Mouse (Mus musculus) cerebellum, postnatal 14 days (tissue): ENCODE measurements around the gene Fam193b.
"Not testable (repeated sequence)": the region's sequence is repeated elsewhere in the genome, so short reads cannot be mapped to it uniquely, and the experiment has no call there.

Experiments
- DNase-seq, 2 experiments: peaks; one replicate each; pipeline ENCODE4 v3.0.0; 2021; ENCODE audit warnings: mixed read lengths in 2 of 2

Gene Fam193b

GRCm38 (mm10) chr13:55570286-55570973, 490 bp downstream of the Fam193b start:
- peak; percentile 73 to 77 for DNase-seq

DNA sequence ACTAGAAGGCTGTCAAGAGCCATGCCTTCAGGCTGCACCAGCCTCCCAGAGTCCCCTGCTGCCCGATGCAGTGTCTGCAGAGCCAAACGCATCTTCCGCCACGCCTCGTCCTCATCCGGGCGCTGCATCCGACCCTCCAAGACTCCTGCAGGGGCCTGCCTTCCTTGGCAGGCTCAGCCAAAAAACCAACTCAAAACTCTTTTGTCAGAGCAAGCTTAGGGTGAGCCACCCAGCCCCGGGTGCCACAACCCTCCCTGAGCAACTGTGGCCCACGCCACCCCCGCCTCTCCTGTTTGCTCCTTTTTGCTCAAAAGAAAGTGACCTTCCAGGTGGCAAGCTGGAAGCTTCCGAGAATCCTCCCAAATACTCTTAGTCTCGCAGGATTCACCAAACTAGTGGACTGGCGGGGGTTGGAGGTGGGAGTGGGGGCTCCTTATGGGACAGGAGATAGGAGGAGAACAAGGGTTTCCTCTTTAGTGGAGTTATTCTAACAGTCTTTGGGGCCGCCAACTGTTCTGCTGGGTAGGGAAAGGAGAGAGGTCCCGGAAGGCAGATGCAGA, 1.1 kb downstream of the Fam193b start:
- DNase-seq: peak; percentile 48 to 59

DNA sequence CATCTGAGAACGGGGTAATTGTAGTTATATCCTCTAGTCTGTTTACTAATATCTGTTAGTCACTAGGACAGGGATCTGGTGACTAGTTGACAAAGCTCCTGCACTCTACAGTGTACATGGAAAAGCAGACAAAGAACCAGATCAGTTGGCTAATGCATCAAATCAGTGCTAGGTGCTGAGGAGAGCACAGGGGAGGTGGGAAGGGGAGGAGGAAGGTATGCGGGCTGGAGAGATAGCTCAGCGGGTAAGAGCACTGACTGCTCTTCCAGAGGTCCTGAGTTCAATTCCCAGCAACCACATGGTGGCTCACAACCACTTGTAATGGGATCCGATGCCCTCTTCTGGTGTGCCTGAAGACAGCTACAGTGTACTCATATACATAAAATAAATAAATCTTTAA, 2.4 kb downstream of the Fam193b start:
- not testable (repeated sequence) for DNase-seq

GRCm38 (mm10) chr13:55567949-55568348, 3.0 kb downstream of the Fam193b start:
- no peak for DNase-seq

DNA sequence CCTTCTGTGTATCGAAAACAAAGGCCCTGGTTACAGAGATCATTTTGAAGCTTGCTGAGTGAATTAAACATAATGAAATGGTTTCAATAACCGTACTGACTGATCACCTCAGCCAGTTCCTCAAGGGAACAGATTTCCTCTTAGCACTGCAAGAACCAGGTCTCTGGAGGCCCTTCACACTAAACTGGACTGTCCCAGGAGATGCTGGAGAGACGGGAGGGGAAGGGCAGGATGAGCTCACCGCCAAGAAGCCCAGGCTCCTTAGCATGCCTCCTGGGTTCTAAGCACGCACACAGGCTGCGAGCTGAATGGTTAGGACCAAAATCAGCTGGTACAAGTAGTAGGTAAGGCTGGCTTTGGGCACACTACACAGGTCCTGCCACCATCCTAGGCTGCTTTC, 3.9 kb downstream of the Fam193b start:
- DNase-seq: no peak

- DNase-seq: no peak
These were observed 7.5 kb downstream of the Fam193b start for GRCm38 (mm10) chr13:55563266-55563879.

GRCm38 (mm10) chr13:55557499-55557898, 13.4 kb downstream of the Fam193b start:
- DNase-seq: no peak

- no peak for DNase-seq
These were observed 15.0 kb downstream of the Fam193b start for GRCm38 (mm10) chr13:55555921-55556320.

GRCm38 (mm10) chr13:55549061-55549460, 21.9 kb downstream of the Fam193b start:
- DNase-seq: no peak

GRCm38 (mm10) chr13:55548426-55548825, 22.5 kb downstream of the Fam193b start:
- DNase-seq: no peak

DNA sequence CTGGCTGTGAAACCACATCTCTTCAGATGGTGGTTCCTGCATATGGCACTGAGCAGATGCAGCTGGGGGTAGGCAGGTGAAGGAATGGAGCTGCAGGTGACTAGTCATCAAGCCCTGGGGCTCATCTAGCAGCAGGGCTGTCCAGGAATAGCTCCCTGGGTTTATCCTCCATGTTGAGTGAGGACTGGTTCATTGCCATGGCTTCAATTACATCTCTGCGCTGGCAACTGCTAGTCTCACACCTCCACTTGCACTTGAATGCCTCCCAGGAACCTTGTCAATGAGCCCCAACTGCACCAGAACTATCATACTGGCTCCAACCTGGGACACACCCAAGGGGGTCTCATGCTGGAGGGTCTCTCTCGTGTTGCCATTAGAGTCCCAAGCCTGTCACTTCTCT, 23.0 kb downstream of the Fam193b start:
- no peak for DNase-seq

GRCm38 (mm10) chr13:55544792-55545191, 26.1 kb downstream of the Fam193b start:
- no peak for DNase-seq

GRCm38 (mm10) chr13:55543447-55543846, 27.5 kb downstream of the Fam193b start:
- no peak for DNase-seq

DNA sequence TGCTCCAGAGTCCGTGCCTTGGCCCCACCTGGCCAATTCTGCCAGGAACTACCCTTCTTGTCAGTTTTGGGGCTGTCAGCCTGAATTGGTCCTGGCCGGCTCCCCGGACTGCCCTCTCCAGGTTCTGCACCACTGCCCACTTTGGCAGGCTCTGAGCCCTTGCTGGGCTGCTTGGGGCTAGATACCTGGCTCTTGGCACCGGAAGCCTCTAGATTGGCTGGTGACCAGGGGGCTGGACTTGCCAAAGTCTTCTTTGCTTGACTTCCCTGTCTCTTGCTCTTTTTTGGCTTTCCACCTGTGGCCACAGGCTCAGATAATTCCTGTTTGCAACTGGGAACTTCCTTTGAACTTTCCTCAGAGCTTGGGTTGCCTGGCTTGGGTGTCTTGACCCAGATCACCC, 28.0 kb downstream of the Fam193b start:
- peak; percentile 37 to 50 for DNase-seq

- DNase-seq: peak; percentile 55 to 58
These were observed 30.0 kb downstream of the Fam193b start for GRCm38 (mm10) chr13:55540933-55541332.

DNA sequence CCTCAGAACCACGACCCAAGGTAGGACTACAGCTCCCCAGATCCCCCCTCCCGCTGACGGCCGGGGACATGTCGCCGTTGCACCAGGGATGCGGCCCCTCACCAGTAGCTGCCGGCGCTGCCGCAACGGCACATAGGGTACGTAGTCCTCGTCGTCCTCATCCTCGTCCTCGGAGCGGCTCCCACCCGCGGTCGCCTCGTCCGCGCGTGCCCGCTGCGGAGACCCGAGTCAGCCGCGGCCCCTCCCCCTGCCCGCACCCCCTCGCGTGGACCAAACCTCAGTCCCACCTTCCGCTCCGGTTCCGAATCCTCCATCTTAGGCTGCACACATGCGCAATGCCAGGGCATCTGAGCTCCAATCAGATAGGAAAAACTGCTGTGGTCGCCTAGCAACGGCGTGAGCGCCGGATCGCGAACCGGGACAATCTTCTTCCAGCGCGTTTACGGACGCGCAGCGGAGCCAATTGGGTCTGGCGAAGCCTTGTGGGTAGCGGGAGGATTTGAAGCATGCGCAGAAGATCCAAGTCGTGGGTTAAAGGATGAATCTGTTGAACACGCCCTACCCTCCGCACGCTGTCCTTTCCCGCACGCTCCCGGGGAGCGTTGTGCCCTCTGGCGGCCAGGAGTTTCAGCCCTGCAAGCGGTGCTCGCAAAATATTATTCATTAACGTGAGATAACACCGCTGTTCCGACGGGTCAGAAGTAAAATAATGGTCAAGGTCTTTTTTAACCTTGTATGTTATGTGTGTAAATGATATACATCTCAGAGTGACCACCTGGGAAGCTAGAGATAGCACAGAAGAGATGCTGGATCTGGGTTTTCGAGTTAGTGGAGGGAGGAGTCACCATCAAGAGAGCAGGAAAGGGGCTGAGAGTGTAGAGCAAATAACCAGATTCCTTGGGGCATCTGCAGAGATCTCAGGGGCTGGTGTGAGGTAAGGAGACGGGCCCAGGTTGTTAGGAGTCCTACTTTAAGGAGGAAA, 34.4 kb downstream of the Fam193b start, which contains the start of gene Ddx41:
Gene Ddx41 (minus strand): TSS at position 465 of the 982 bp plus-strand sequence.
- DNase-seq: peak; percentile 98 to 100

GRCm38 (mm10) chr13:55535796-55536193, 35.1 kb downstream of the Fam193b start:
- peak; percentile 34 to 40 for DNase-seq

DNA sequence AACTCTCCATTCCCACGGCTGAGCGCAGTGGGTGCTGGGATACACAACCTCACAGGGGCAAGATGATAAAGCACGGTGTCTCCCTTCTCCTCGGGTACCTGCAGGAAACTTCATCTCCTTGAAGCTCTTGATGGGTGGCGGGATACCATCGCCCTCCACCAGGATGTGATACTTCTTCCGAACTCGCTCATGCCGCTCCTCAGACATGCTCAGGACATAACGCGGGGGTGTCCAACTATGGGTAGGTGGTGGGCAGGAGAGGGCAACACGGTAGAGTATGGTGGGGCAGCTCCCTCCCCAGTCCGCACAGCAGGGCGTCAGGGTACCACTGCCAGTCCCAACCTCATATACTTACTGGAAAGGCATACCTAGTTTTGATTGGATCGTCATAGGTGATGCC, 35.7 kb downstream of the Fam193b start:
- no peak for DNase-seq

GRCm38 (mm10) chr13:55529198-55529915, 41.6 kb downstream of the Fam193b start, which contains the start of gene Dok3:
Gene Dok3 (minus strand): TSS chr13:55529296.
- no peak for DNase-seq

DNA sequence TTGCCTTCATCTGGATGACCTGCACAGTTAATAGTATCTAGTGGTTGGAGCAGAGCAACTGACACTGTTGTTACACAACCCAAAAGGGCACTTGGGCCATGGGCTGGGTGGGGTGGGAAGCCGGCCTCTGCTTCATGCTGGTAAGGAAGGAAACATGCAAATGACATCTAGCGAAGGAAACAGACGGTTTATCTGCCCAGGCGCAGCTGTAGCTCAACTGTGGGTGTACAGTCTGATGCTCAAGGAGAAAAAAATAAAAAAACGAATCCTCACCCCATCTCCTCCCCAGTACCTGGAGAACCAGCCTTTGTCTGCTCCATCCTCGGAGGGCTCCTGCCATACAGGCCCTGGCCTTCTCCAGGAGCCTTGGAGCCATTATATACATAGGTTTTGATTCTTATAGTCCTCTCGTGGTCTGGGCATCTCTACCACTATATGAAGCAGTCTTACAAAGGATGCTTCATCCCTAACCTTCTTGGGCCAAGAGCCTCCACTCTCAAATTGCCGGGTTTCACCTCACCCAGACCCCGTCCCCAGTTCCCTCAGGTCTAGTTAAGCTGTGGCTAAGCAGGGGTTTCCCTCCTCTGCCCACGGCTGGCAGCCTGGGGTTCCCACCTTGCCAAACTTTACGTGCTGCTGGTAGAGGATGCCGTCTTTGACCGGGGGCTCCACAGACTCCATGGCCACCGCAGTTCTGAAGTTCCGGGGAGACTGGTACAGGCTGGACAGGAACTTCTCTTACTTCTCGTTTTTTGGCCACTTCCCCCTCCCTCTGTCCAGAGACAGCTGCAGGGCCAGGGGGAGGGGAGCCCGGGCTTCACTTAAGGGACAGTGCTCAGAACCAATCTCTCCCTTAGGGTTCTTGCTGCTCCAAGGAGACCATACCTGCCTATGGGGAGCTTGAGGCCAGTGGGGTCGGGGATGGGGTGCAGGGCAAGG, 42.8 kb downstream of the Fam193b start:
- no peak for DNase-seq

- no peak for DNase-seq
These were observed 43.7 kb downstream of the Fam193b start for GRCm38 (mm10) chr13:55527212-55527611.
